Mouse (Mus musculus) heart, postnatal 0 days (tissue): ENCODE results near the gene Otud3. TPM values are rescaled to one million over a fixed set of nuclear protein-coding genes. Genes with fewer than 3 reads are reported as not detected.

ENCODE experiments used
- ATAC-seq: fragments of 200-750 bp; cut with Nextera tagmentation; 2 replicates; pipeline ENCODE4 v1.8.0; 2017; ENCODE audit warnings: low read depth, moderate number of reproducible peaks, moderate library complexity; ENCODE audit not compliant: insufficient read depth
- DNase-seq: peaks from one replicate; pipeline ENCODE4 v3.0.0-alpha.2; 2016; ENCODE audit warnings: low spot score
- H3K27ac ChIP-seq: fragments of 300-500 bp; sonication (generic); 2 replicates; pipeline ENCODE4 v1.5.1; 2014; ENCODE audit warnings: low read depth, mild to moderate bottlenecking
- H3K27me3 ChIP-seq: fragments of 300-500 bp; sonication (generic); 2 replicates; pipeline ENCODE4 v1.6.1; 2014; ENCODE audit warnings: low read length, mixed read lengths; ENCODE audit not compliant: control insufficient read depth, insufficient read depth
- H3K36me3 ChIP-seq: fragments of 300-500 bp; sonication (generic); replicated peaks from 2 replicates; pipeline ENCODE4 v1.6.1; 2014; ENCODE audit warnings: low read length, mixed read lengths; ENCODE audit not compliant: control insufficient read depth, insufficient read depth
- H3K4me1 ChIP-seq: fragments of 300-500 bp; sonication (generic); 2 replicates; pipeline ENCODE4 v1.6.1; 2014; ENCODE audit warnings: antibody characterized with exemption; ENCODE audit not compliant: control insufficient read depth, insufficient read depth
- H3K4me2 ChIP-seq: fragments of 300-500 bp; sonication (generic); 2 replicates; pipeline ENCODE4 v1.6.1; 2014; ENCODE audit warnings: low read depth, mild to moderate bottlenecking, low read length, moderate library complexity
- H3K4me3 ChIP-seq: fragments of 300-500 bp; sonication (generic); 2 replicates; pipeline ENCODE4 v1.5.1; 2014; ENCODE audit warnings: low read depth, low read length
- H3K9ac ChIP-seq: fragments of 300-500 bp; sonication (generic); replicated peaks from 2 replicates; pipeline ENCODE4 v1.6.1; 2014; ENCODE audit warnings: low read depth, low read length, mixed read lengths
- H3K9me3 ChIP-seq: fragments of 300-500 bp; sonication (generic); replicated peaks from 2 replicates; pipeline ENCODE4 v1.6.1; 2016; ENCODE audit warnings: low read length; ENCODE audit not compliant: control insufficient read depth
- CTCF ChIP-seq: IDR thresholded peaks from 2 replicates; pipeline ENCODE4 v1.5.1; 2016; ENCODE audit warnings: antibody characterized with exemption, control low read depth, low read depth
- EP300 ChIP-seq: IDR thresholded peaks from 2 replicates; pipeline ENCODE4 v1.6.1; 2016; ENCODE audit warnings: antibody characterized with exemption, low read depth
- WGBS: fragments of 180-500 bp; shearing (Covaris S2); extraction: QIAGEN DNeasy Blood & Tissue Kit; methylation state at CpG from one replicate; pipeline ENCODE4 v1.1.7; 2014; 5-methylcytosine and 5-hydroxymethylcytosine counted together
- polyA plus RNA-seq: library from polyadenylated mRNA; unstranded; fragments of >200 nt; fragmentation: Nextera tagmentation; extraction: Ambion mirVana; gene quantifications from 2 replicates; pipeline ENCODE4 v1.2.1, GENCODE M21; 2015
- total RNA-seq: library from RNA; depleted of rRNA; stranded (reverse); fragments of >200 nt; gene quantifications from 2 replicates; pipeline ENCODE4 v1.2.3, GENCODE M21; 2014; ENCODE audit warnings: low replicate concordance

The Otud3 gene
- total and polyA plus RNA-seq, 2 experiments from 2014 or later: 4.1 to 12.4 TPM

DNA sequence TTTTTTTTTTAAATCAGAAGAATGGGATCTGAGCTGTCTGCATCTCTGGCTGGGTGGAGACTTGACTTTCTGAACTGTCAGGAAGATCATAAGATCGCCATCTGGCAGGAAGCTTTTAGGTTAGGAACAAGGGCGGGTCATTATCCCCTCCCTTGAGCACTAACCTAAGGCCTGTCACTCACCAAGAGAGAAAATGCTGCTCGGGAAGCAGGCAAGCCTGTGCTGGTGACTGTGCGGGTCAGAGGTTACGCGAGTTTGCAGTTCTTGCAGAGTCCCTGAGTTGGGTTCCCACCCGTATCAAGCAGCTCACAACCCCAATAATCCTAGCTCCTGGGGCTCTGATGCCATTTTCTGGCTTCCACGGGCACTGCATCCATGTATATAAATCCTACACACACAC, 45.1 kb downstream of the Otud3 start:
- H3K27me3 ChIP-seq: 0 out of 2 replicates have a peak, but pooled peaks cover 5% of the 10 kb centered on the region
- DNase-seq: no peak
- H3K36me3 ChIP-seq: no peaks in the 10 kb centered on the region
- WGBS: 51% methylated on average over 8 of the region's 8 CpGs
- peaks cover 5% of the 10 kb centered on the region for H3K9me3 ChIP-seq
- H3K9ac ChIP-seq: no peak overlapping the region
- no peak overlapping the region for H3K4me2 ChIP-seq
- no peaks in the 10 kb centered on the region for H3K4me1 ChIP-seq
- no peak overlapping the region for H3K27ac ChIP-seq
- no peak for TF ChIP-seq CTCF
- TF ChIP-seq EP300: no peak
- no peak overlapping the region for H3K4me3 ChIP-seq
- ATAC-seq: no peak

DNA sequence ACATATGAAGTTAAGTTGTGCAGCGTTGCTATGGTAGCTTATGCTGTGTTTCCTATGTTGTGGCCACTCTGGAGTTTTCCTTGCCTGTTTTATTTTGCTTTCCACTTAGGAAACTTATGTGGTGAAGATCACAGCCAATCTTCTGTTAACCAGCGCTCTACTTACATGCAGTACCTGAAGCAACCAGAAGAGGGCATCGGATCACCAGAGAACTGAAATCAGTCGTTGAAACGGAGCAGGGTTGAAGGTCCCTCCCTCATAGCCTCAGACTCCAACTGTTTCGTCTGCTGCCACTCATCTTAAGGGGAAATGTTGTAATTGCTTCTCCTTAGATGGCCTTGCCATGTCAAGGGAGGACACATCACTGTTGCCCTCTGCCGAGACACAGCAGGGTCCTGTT, 47.3 kb downstream of the Otud3 start:
- Histone ChIP-seq H3K36me3 (no peaks in the 10 kb centered on the region), H3K27me3 (0 out of 2 replicates have a peak, but pooled peaks cover 8% of the 10 kb centered on the region), H3K4me1 (no peaks in the 10 kb centered on the region), H3K27ac (no peak overlapping the region), H3K9me3 (peaks cover 5% of the 10 kb centered on the region), H3K9ac (no peak overlapping the region), H3K4me3 (no peak overlapping the region), H3K4me2 (no peak overlapping the region)
- 0 out of 2 replicates have a peak, but pooled peaks have one; percentile 2 for ATAC-seq
- peak; percentile 70 for DNase-seq
- 14% methylated on average over 7 of the region's 7 CpGs for WGBS
- TF ChIP-seq EP300: no peak
- TF ChIP-seq CTCF: peak; percentile 85

DNA sequence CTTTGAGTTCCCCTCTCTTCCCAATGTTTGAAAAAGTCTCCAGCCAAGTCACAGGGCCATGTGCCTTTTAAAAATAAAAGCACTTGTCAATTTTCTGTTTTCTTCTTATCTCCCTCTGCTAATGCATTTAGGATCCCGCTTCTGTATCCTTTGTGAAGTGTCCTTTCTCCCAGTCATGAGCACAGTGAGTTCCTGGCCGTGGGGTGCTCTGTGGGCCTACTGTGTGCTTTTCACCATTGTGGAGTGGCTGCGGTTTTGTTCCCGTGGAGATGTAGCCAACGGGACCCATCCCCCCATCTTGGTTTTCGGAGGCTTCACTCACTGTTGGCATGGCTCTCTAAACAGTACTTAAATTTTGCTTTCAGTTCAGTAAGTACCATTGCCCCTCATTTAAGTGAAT, 47.8 kb downstream of the Otud3 start:
- 0 out of 2 replicates have a peak, but pooled peaks cover 8% of the 10 kb centered on the region for H3K27me3 ChIP-seq
- TF ChIP-seq CTCF (no peak), EP300 (no peak)
- H3K4me3 ChIP-seq: no peak overlapping the region
- no peaks in the 10 kb centered on the region for H3K36me3 ChIP-seq
- whole genome bisulfite sequencing: 60% methylated on average over 6 of the region's 6 CpGs
- no peak overlapping the region for H3K4me2 ChIP-seq
- DNase-seq (no peak), ATAC-seq (no peak)
- no peak overlapping the region for H3K27ac ChIP-seq
- no peaks in the 10 kb centered on the region for H3K4me1 ChIP-seq
- peaks cover 5% of the 10 kb centered on the region for H3K9me3 ChIP-seq
- H3K9ac ChIP-seq: no peak overlapping the region

DNA sequence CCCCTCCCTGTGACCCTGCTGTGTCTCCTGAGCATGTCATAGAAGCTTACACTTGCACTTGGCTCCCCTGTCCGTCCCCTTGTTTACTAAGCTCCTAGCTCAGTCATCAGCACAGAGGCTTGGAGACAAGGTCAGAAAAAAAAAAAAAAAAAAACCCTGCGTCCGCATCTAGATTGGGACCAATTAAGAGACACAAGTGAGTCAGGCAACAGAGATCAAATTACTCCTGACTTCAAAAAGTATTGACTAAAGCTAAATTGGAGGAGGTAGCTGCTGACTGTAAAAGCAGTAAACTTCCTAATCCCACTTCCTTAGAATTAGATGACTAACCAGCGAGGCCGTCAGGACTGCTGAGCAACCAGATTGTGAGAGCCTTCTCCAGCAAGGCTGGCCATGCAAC, 48.7 kb downstream of the Otud3 start:
- H3K4me2 ChIP-seq: no peak overlapping the region
- H3K27me3 ChIP-seq: 0 out of 2 replicates have a peak, but pooled peaks cover 8% of the 10 kb centered on the region
- no peak overlapping the region for H3K9ac ChIP-seq
- no peak overlapping the region for H3K4me3 ChIP-seq
- H3K27ac ChIP-seq: no peak overlapping the region
- DNase-seq (no peak), ATAC-seq (no peak)
- peaks cover 3% of the 10 kb centered on the region for H3K9me3 ChIP-seq
- TF ChIP-seq CTCF (no peak), EP300 (no peak)
- H3K4me1 ChIP-seq: no peaks in the 10 kb centered on the region
- H3K36me3 ChIP-seq: no peaks in the 10 kb centered on the region
- WGBS: 52% methylated on average over 5 of the region's 5 CpGs

DNA sequence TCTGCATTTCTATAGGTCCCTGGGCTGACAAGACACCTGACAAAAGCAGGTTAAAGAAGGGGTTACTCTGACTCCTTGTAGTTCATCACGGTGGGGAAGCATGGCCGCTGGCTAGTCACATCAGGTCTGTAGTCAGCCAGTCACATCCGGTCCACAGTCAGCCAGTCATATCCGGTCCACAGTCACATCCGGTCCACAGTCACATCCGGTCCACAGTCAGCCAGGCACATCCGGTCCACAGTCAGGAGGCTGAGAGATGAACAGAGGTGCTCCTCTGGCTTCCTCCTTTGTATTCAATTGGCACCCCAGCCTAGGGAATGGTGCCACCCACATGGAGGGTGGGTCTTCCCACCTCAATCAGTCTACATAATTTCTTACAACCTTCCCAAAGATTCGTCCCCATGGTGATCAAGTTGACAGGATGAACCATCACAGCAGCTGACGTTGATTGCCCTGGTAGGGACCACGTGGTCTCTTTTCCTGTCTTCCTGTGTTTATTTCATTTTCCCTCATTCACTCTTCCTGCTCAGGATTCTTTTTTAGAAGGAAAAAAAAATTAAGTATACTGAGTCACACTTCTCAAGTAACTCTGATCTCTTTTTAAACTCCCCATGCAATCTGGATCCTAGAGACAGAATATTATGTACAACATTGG, 50.3 kb downstream of the Otud3 start, which contains the start of gene Pla2g5:
Gene Pla2g5 (minus strand): TSS at position 139 of the 655 bp plus-strand sequence.
- Histone ChIP-seq H3K4me2 (no peak within 1 kb of the TSS), H3K27ac (no peak within 1 kb of the TSS), H3K36me3 (no peaks in the 10 kb centered on the region), H3K4me1 (no peaks in the 10 kb centered on the region), H3K9ac (no peak within 1 kb of the TSS), H3K27me3 (0 out of 2 replicates have a peak, but pooled peaks cover 9% of the 10 kb centered on the region), H3K4me3 (no peak within 1 kb of the TSS), H3K9me3 (no peaks in the 10 kb centered on the region)
- no peak for TF ChIP-seq EP300
- no peak for TF ChIP-seq CTCF
- ATAC-seq (no peak), DNase-seq (no peak)
- WGBS: 58% methylated on average over 10 of the region's 10 CpGs
